ENCODE assay signal across 9 mouse cellular contexts in genomic region chr17:11664610-11665345, GRCm38 (mm10).
DNase-seq lines count a peak whose midpoint lies in the region; ATAC-seq lines count a peak whose summit lies in the region.
"Had no signal": no experiment of that assay in that cellular context is flagged by ENCODE, and none has a peak within 500 bp of the region (broad histone marks: within the 10 kb centered on the region; RNA-seq: fewer than 3 reads in every experiment).

No protein-coding gene starts in this region.

- no peak overlapping the region for H3K9ac ChIP-seq in forebrain, embryonic 11.5 days (ENCODE audit: low read length)
- no peak overlapping the region; the same call in 1 of the 2 replicates for H3K9ac ChIP-seq in neural tube, embryonic 15.5 days (replicated peaks)

- peaks cover 2% of the 10 kb centered on the region; the same call in 1 of the 2 replicates for H3K27me3 ChIP-seq in forebrain, embryonic 11.5 days (ENCODE audit: control insufficient read depth, insufficient read depth, low read length)
- H3K27me3 ChIP-seq in neural tube, embryonic 15.5 days (replicated peaks) = no peaks in the 10 kb centered on the region

- H3K4me3 ChIP-seq in forebrain, embryonic 11.5 days (ENCODE audit: low read depth, low read length) = no peak overlapping the region
- peak overlapping the region; percentile 20 for H3K4me3 ChIP-seq in neural tube, embryonic 15.5 days (replicated peaks)
- H3K4me3 ChIP-seq: myocyte had no signal

- H3K4me2 ChIP-seq in forebrain, embryonic 11.5 days (ENCODE audit: low read depth, low read length, severe bottlenecking) = peak overlapping the region; percentile 26; the same call in 1 of the 2 replicates
- H3K4me2 ChIP-seq in neural tube, embryonic 15.5 days = peak overlapping the region; percentile 52

- WGBS in forebrain, embryonic 11.5 days = 32% methylated on average over 20 of the region's 20 CpGs
- WGBS in neural tube, embryonic 15.5 days = 27% methylated on average over 20 of the region's 20 CpGs

- DNase-seq in layer of hippocampus, adult 11-12 months (ENCODE audit: low spot score) = peak; percentile 16
- DNase-seq in layer of hippocampus, postnatal 25 days (ENCODE audit: extremely low spot score in 1 of 2, low spot score in 1 of 2) = no peak
- DNase-seq in forebrain, embryonic 11.5 days (ENCODE audit: low spot score) = peak; percentile 53
- DNase-seq in kidney, adult 9 months = peak; percentile 42
- no peak for DNase-seq in adrenal gland, postnatal 25 days
- DNase-seq in thymus, postnatal 0 days (ENCODE audit: low spot score) = no peak
- no peak for DNase-seq in B cell, adult 2 months

- ATAC-seq in forebrain, embryonic 11.5 days (replicated peaks; ENCODE audit: low FRiP score) = peak; percentile 56
- ATAC-seq in neural tube, embryonic 15.5 days (ENCODE audit: low FRiP score) = peak; percentile 68; the same call in 1 of the 2 replicates

- H3K27ac ChIP-seq in forebrain, embryonic 11.5 days (ENCODE audit: low read depth, low read length) = no peak overlapping the region
- H3K27ac ChIP-seq in neural tube, embryonic 15.5 days (replicated peaks) = peak overlapping the region; percentile 33; the same call in 1 of the 2 replicates

- H3K36me3 ChIP-seq in forebrain, embryonic 11.5 days (ENCODE audit: control insufficient read depth, insufficient read depth, low read length) = no peaks in the 10 kb centered on the region
- H3K36me3 ChIP-seq in neural tube, embryonic 15.5 days = no peaks in the 10 kb centered on the region

- H3K4me1 ChIP-seq in forebrain, embryonic 11.5 days (replicated peaks; ENCODE audit: control insufficient read depth, insufficient read depth, low read length) = no peaks in the 10 kb centered on the region
- H3K4me1 ChIP-seq in neural tube, embryonic 15.5 days = peaks cover 8% of the 10 kb centered on the region

- H3K9me3 ChIP-seq in forebrain, embryonic 11.5 days (ENCODE audit: control insufficient read depth, low read length) = no peaks in the 10 kb centered on the region
- H3K9me3 ChIP-seq in neural tube, embryonic 15.5 days (replicated peaks) = no peaks in the 10 kb centered on the region

Comparison
In these comparisons a context has a peak if more than half of its experiments do, and no peak if none do; other contexts are left out.
1. DNase-seq: peak in layer of hippocampus, adult 11-12 months (single experiment), forebrain, embryonic 11.5 days (single experiment) and kidney, adult 9 months (single experiment); none in layer of hippocampus, postnatal 25 days (0 of 2), adrenal gland, postnatal 25 days (single experiment), thymus, postnatal 0 days (single experiment) and B cell, adult 2 months (0 of 2).